Mouse (Mus musculus) embryonic facial prominence, embryonic 10.5 days (tissue): Measurements from ENCODE around the gene Uvssa. TPM values are rescaled to one million over a fixed set of nuclear protein-coding genes. Genes with fewer than 3 reads are reported as not detected.
"Not testable (repeated sequence)": the region's sequence is repeated elsewhere in the genome, so short reads cannot be mapped to it uniquely, and the experiment has no call there.

ENCODE experiments used
- DNase-seq: peaks from one replicate; pipeline ENCODE4 v3.0.0-alpha.2; 2017; ENCODE audit warnings: low spot score
- H3K27ac ChIP-seq: fragments of 300-500 bp; sonication (generic); replicated peaks from 2 replicates; pipeline ENCODE4 v1.5.1; 2016; ENCODE audit warnings: mild to moderate bottlenecking
- H3K27me3 ChIP-seq: fragments of 300-500 bp; sonication (generic); replicated peaks from 2 replicates; pipeline ENCODE4 v1.6.1; 2016; ENCODE audit warnings: low read depth, mild to moderate bottlenecking; ENCODE audit not compliant: poor library complexity, severe bottlenecking
- H3K36me3 ChIP-seq: fragments of 300-500 bp; sonication (generic); replicated peaks from 2 replicates; pipeline ENCODE4 v1.6.1; 2016; ENCODE audit warnings: mild to moderate bottlenecking, moderate library complexity
- H3K4me1 ChIP-seq: fragments of 300-500 bp; sonication (generic); 2 replicates; pipeline ENCODE4 v1.6.1; 2016
- H3K4me3 ChIP-seq: fragments of 300-500 bp; sonication (generic); 2 replicates; pipeline ENCODE4 v1.5.1; 2016; ENCODE audit warnings: mild to moderate bottlenecking, moderate library complexity
- H3K9me3 ChIP-seq: fragments of 300-500 bp; sonication (generic); 2 replicates; pipeline ENCODE4 v1.6.1; 2016; ENCODE audit warnings: mild to moderate bottlenecking
- WGBS: fragments of 180-500 bp; shearing (Covaris S2); methylation state at CpG from one replicate; pipeline ENCODE4 v1.1.7; 2016; 5-methylcytosine and 5-hydroxymethylcytosine counted together
- polyA plus RNA-seq: library from polyadenylated mRNA; unstranded; fragments of >200 nt; fragmentation: Nextera tagmentation; extraction: Ambion mirVana; gene quantifications from 2 replicates; pipeline ENCODE4 v1.2.1, GENCODE M21; 2016

Uvssa gene
- 7.7 and 8.8 TPM in 2 replicates for polyA plus RNA-seq

DNA sequence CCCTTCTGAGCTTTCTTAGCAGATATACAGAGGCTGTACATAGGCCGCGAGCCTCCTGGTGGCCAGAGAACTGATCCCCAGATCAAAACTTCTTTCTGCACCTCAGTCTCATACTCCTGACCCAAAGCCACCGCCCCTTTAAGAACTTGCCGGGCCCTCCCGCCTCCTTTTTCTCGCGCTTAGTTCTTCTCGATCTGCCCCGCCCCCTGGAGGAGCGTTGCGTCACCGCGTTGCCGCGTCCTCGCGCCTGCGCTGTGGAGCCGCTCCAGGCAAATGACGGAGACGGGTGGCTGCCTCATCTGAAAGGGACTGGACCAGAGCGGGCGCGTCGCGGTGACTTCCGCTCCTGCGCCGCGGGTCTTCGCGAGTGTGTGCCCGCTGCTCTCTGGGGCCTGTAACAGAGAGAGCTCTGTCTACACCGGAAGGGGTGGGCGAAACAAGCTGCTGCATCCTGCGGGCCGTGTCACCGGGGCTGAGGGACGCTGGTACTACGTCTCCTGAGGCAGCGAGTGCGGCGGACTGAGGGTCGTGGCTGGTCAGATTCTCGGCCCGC, at the start of gene Uvssa:
Uvssa (plus strand) TSS at position 248 of the 553 bp plus-strand sequence.
- peak within 1 kb of the TSS; percentile 80 for H3K4me3 ChIP-seq
- no peaks in the 10 kb centered on the region for H3K27me3 ChIP-seq
- H3K9me3 ChIP-seq = no peaks in the 10 kb centered on the region
- DNase-seq = peak; percentile 100
- H3K4me1 ChIP-seq = peaks cover 21% of the 10 kb centered on the region
- peak within 1 kb of the TSS; percentile 91 for H3K27ac ChIP-seq
- H3K36me3 ChIP-seq = peaks cover 29% of the 10 kb centered on the region
- under 1% methylated on average over 46 of the region's 46 CpGs for WGBS

DNA sequence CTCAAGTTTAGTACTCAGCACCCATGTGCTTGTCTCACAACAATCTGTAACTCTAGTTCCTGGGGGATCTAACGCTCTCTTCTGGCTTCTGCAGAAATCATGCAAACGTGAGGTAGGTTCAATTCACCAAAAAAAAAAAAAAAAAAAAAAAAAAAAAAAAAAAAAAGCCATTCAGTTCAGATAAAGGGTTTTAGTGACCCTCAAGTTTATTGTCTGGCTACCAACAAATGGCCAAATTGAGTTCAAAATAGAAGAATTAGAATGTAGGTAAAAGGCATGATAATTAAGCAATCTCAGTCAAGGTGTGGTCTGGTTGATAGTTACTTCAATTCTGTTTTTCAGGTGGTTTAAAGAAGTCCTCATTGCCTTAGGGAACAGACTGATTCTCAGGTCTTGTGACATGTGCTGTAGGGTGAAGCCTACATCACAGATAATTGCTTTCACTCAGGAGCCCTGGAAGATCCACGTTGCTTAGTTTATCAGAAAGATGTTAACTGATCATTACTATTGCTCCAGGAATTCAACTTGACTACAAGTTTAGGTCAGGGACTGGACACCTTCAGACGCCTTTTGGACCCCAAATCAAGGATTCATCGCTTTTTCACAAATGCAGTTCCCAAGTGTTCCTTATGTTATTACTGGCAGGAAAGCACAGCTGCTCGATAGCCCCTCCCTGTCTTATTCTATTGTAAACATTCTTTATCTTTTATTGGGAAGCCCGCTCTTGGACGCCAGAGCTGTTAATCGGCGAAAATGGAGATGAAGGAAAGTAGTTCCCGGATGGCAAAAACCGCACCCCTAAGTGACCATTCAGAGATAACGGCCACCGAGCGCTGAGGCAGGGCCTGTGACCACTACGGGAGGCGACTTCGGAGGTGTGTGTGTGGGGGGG, 43.7 kb upstream of the Uvssa start:
- peak overlapping the region; percentile 95 for H3K27ac ChIP-seq
- H3K36me3 ChIP-seq = peaks cover 20% of the 10 kb centered on the region
- peak overlapping the region; percentile 100 for H3K4me3 ChIP-seq
- H3K4me1 ChIP-seq = peaks cover 18% of the 10 kb centered on the region
- WGBS = 27% methylated on average over 18 of the region's 18 CpGs
- H3K27me3 ChIP-seq = no peaks in the 10 kb centered on the region
- no peak for DNase-seq
- H3K9me3 ChIP-seq = peaks cover 14% of the 10 kb centered on the region; the same call in 1 of the 2 replicates

DNA sequence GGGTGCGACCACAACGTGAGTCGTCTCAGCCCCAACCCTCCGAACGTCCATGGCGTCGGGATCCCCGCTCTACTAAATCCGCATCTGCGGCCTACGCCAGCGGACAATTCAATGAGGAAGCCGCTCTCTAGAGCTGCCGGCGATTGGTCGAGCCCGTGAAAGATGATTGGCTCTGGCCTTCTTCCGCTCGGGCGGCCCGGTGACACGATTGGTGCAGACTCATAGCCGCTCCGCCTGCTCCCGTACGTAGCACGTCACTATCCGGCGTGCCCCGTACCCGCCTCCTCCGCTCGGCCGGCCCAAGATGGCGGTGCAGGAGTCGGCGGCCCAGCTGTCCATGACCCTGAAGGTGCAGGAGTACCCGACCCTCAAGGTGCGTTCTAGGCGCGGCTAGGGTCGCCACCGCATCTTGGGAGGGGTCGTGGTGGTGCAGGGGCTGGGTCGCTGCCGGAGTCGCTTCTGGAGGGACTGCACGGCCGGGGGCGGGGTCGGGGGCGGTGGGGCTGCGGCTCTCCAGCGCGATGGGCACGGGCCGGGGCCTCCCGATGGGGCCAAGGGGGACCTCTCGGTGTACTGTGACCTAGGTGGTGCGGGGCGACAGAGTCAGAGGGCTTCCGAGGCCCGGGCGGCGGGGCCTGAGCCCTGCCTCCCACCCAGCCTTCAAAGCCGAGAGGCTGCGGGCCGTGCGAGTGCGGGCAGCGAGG, 42.9 kb upstream of the Uvssa start, which contains the start of gene Maea:
Maea (plus strand) TSS at position 237 of the 704 bp plus-strand sequence.
- peaks cover 28% of the 10 kb centered on the region for H3K36me3 ChIP-seq
- H3K27ac ChIP-seq = peak within 1 kb of the TSS; percentile 95
- peaks cover 18% of the 10 kb centered on the region for H3K4me1 ChIP-seq
- peak; percentile 97 for DNase-seq
- H3K27me3 ChIP-seq = no peaks in the 10 kb centered on the region
- H3K4me3 ChIP-seq = peak within 1 kb of the TSS; percentile 100
- WGBS = under 1% methylated on average over 71 of the region's 71 CpGs
- H3K9me3 ChIP-seq = peaks cover 14% of the 10 kb centered on the region; the same call in 1 of the 2 replicates

DNA sequence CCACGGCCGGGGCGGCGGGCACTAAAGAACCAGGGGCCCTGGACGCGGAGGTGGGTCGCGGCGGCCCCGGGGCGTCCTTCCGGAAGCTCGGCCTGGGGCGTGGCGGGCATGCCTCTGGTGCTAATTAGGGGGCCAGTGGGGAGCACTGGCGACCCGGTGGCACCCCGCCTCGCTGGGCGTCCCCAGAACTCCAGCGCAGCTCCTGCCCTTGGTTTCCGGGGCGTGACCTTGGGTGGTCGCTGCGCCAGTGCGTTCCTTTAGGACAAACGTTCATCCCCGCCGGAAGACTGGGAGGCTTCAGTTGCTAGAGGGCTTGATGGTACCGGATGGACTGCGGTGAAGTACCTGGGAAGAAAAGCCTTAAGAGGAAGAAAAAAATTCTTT, 42.4 kb upstream of the Uvssa start:
- peaks cover 18% of the 10 kb centered on the region for H3K4me1 ChIP-seq
- peak; percentile 66 for DNase-seq
- peak overlapping the region; percentile 100 for H3K4me3 ChIP-seq
- H3K27ac ChIP-seq = peak overlapping the region; percentile 95
- peaks cover 29% of the 10 kb centered on the region for H3K36me3 ChIP-seq
- under 1% methylated on average over 31 of the region's 31 CpGs for WGBS
- H3K27me3 ChIP-seq = no peaks in the 10 kb centered on the region
- peaks cover 14% of the 10 kb centered on the region; the same call in 1 of the 2 replicates for H3K9me3 ChIP-seq

DNA sequence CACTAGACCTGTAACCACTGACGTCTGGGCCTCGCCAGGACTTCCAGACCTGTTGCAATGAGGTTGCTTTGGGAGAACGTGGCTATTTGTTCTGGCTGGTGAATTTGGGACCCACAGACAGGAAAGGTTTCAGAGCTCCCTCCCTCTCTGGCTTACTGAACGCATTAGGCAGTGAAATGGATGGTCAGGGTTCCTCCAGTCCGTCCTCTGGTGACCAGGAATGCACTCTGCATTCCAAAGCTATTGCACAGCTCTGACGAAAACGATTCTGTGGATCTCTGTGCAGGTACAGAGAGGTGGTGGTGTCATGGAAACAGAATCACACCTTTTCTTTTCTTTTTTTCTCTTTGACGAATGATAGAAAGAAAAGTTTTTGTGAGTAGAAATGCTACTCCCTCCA, 41.1 kb upstream of the Uvssa start:
- Histone ChIP-seq H3K36me3 (peaks cover 41% of the 10 kb centered on the region), H3K27ac (no peak overlapping the region), H3K27me3 (no peaks in the 10 kb centered on the region), H3K9me3 (peaks cover 14% of the 10 kb centered on the region; the same call in 1 of the 2 replicates), H3K4me1 (peaks cover 18% of the 10 kb centered on the region), H3K4me3 (peak overlapping the region; percentile 100; the same call in 1 of the 2 replicates)
- DNase-seq = no peak
- WGBS = 81% methylated on average over 8 of the region's 8 CpGs

DNA sequence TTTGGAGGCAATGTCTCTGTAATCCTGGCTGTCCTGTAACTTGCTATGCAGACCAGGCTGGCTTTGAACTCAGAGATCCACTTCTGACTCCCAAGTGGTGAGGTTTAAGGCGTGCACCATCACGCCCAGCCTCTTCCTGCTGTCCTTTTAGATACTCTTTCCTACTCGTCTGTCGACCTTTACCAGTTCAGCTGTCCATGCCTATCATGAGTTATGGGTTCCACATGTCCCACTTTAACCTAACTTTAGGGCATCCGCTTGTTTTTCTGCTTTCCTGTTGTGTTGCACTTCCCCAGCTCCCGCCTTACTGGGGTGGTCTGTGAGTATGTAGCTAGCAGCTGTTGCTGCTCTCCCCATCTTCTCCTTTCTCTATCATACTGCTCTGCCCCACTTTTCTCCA, 37.2 kb upstream of the Uvssa start:
- WGBS = 85% methylated on average over 6 of the region's 6 CpGs
- Histone ChIP-seq H3K27me3 (no peaks in the 10 kb centered on the region), H3K4me1 (peaks cover 14% of the 10 kb centered on the region), H3K4me3 (no peak overlapping the region), H3K36me3 (peaks cover 66% of the 10 kb centered on the region), H3K9me3 (no peaks in the 10 kb centered on the region), H3K27ac (no peak overlapping the region)
- no peak for DNase-seq

DNA sequence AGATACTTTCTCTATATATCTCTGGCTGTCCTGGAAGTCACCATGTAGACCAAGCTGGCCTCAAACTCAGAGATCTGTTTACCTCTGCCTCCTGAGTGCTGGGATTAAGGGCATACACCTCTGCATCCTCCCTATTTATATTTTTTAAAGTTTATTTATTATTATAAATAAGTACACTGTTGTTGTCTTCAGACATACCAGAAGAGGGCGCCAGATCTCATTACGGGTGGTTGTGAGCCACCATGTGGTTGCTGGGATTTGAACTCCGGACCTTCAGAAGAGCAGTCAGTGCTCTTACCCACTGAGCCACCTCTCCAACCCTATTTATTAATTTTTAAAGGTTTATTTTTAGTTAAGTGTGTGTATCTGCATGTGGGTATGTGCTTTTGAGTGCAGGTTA, 36.1 kb upstream of the Uvssa start:
- H3K27ac ChIP-seq, H3K27me3 ChIP-seq, H3K4me3 ChIP-seq, H3K4me1 ChIP-seq, DNase-seq, H3K9me3 ChIP-seq: not testable (repeated sequence)
- 75% methylated on average over 3 of the region's 3 CpGs for WGBS
- peaks cover 71% of the 10 kb centered on the region for H3K36me3 ChIP-seq

DNA sequence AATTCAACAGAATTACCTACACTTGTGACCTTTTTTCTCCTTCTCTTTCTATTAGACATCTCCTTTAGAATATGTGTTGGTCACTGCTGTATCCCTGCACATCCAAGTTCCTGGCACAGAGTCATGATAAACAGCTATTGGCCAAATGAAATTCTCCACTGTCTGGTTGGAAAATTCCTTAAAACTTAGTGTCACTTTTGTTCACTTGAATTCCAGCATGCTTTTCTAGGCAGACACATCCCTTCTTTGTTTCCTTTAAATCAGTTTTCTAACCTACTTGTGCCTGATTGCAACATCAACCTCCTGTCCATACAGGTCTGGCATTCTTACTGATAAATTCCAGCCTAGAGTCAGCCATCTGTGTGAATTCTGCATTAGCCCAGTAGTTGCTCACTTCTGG, 35.5 kb upstream of the Uvssa start:
- Histone ChIP-seq H3K9me3 (no peaks in the 10 kb centered on the region), H3K36me3 (peaks cover 68% of the 10 kb centered on the region), H3K27me3 (no peaks in the 10 kb centered on the region), H3K4me3 (no peak overlapping the region), H3K4me1 (no peaks in the 10 kb centered on the region), H3K27ac (no peak overlapping the region)
- DNase-seq = no peak

DNA sequence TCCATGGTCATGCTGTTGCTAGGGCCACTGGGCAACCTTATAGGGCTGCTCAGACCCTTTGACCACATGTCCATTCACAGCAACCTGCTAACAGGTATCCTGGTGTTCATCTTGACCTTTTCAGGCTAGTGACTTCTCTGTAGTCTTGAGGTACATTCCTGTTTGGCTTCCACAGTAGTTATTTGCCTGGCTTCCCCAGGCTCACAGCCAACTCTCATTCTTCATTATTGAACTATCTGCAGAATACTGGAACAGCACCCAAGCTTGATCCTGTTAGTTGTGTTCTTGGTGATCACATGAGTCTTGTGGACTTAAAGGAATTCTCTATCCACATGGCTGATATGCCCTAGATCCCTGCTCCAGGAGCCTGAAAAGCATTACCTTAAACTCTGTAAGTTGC, 34.8 kb upstream of the Uvssa start:
- no peak overlapping the region for H3K4me3 ChIP-seq
- H3K27me3 ChIP-seq = no peaks in the 10 kb centered on the region
- no peaks in the 10 kb centered on the region for H3K9me3 ChIP-seq
- no peaks in the 10 kb centered on the region for H3K4me1 ChIP-seq
- peaks cover 61% of the 10 kb centered on the region for H3K36me3 ChIP-seq
- DNase-seq = no peak
- no peak overlapping the region for H3K27ac ChIP-seq

DNA sequence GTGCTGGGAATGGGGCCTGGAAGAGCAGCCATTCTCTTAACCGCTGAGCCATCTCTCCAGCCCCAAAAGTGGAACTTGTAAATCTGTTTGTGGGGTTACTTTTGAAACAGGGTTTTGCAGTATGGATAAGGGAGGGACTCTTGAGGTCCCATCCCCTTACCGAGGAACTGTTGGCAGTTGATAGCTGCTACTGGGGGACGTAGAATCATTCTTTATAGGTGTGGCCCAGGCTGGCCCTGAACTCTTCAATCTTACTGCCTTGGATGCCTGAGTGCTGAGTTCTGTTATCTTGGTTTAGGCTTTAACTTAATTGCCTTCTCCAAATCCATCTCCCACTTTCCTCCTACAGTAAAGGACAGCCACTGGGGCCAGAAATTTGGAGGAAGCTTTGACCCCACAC, 34.3 kb upstream of the Uvssa start:
- Histone ChIP-seq H3K27me3 (no peaks in the 10 kb centered on the region), H3K36me3 (peaks cover 56% of the 10 kb centered on the region), H3K4me3 (no peak overlapping the region), H3K4me1 (no peaks in the 10 kb centered on the region), H3K9me3 (no peaks in the 10 kb centered on the region), H3K27ac (no peak overlapping the region)
- DNase-seq = no peak
- 93% methylated on average over 3 of the region's 3 CpGs for WGBS

DNA sequence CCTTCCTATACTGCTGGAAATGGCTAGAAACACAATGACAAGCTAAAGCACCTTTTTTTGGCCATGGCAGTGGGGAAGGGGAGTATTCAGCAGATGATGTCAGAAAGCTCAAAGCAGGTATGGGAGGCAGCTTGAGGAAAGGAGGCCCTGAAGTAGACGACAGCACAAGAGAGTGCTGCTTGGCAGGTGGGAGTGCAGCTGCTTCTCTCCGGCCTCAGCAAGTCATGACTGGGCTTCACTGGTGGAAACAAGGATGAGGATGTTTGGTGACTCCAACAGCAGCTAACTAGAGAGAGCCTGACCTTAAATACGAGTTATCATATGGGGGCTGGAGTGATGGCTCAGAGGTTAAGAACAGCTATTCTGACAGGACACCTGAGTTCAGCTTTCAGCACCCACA, 30.7 kb upstream of the Uvssa start:
- Histone ChIP-seq H3K27ac (no peak overlapping the region), H3K4me1 (peaks cover 10% of the 10 kb centered on the region), H3K27me3 (no peaks in the 10 kb centered on the region), H3K4me3 (no peak overlapping the region), H3K36me3 (peaks cover 25% of the 10 kb centered on the region), H3K9me3 (no peaks in the 10 kb centered on the region)
- no peak for DNase-seq
- WGBS = 84% methylated on average over 3 of the region's 3 CpGs

DNA sequence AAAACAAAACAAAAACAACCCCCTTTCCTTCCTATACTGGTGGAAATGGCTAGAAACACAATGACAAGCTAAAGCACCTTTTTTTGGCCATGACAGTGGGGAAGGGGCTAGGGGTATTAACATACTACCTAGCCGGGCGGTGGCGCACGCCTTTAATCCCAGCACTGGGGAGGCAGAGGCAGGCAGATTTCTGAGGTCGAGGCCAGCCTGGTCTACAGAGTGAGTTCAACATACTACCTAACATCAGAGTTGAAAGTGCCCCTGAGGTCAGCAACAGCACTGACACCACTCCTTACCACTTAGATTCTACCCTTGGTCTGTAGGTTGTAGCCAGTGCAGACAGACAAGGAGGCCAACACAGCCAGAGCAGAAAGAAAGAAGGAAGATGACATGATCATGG, 29.1 kb upstream of the Uvssa start:
- Histone ChIP-seq H3K4me3 (no peak overlapping the region), H3K27ac (no peak overlapping the region), H3K4me1 (peaks cover 24% of the 10 kb centered on the region), H3K27me3 (no peaks in the 10 kb centered on the region), H3K36me3 (peaks cover 20% of the 10 kb centered on the region), H3K9me3 (no peaks in the 10 kb centered on the region)
- WGBS = 97% methylated on average over 5 of the region's 5 CpGs
- DNase-seq = no peak
